Mouse (Mus musculus) spleen, postnatal 0 days (tissue): ENCODE measurements around the gene Calm3. TPM values are rescaled to one million over a fixed set of nuclear protein-coding genes. Genes with fewer than 3 reads are reported as not detected.

Experiments used
- polyA plus RNA-seq: library from polyadenylated mRNA; unstranded; fragments of >200 nt; fragmentation: Nextera tagmentation; extraction: Ambion mirVana; gene quantifications from 2 replicates; pipeline ENCODE4 v1.2.1, GENCODE M21; 2015

The Calm3 gene
- polyA plus RNA-seq = 149 and 159 TPM in 2 replicates

DNA sequence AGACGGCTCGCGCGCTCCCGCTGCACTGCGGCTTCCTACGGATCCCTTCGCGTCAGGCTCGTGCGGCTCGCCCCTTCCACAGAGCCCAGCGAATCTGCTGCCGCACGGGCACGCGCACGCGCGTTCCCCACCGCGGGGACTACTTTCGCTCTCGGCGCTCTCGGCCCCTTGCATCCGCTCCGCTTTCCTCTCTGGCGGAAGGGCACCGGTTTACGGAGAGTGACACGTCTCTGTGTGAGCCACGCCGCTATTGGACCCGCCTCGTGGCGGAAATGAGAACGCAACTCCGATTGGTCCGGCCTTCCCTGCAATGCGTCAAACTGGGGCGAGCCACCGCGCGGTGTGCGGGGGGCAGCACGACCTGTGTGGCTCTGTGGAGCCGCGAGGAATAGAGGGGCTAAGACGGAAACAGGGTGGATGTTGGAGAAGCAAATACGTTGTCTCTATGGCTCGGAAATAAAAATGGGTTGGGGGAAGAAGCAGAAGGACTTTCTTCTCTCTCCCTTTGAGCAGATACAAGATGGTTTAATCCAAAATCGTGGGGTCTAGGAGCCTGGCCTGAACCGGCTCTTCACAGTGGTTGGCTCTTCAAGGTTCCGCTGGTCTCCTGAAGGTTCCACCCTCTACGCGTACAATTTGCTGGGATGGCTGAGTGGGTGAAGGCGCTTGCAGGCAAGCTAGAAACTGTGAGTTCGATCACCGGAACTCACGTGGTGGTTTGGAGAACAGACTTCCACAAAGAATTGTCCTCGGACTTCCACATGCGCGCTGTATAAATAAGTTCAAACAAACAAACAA lies at the start of gene Calm3:
TSS of gene Calm3 (minus strand) at position 78 of the 798 bp plus-strand sequence.

DNA sequence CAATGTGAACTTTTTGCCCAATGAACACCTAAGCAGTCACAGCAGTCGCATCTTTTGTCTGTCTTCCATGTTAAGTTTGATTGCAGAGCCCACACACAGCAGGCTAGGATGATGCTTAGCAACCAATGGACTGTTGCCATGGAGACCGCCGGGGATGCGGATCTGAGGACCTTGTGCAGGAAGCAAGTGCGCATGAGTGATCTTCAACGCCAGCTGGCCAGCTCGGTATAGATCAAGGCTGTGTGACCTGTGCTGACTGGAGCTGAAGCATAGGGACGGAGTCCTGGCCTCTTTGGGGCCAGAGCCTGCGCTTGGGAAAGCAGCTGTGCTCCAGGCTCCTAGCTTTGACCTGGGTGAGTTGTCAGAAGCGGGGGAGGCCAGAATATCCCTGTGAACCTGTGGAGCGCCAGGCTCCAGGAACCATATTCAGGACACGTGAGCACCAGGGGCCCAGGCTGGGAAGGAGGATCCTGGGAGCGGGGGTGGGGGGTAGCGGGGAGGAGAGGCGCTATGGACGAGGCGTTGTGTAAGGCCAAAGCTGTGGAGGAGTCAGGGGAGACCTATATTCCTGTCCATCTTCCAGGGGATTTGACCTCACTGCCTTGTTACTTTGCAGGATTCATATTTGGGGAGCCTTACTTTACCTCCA lies 35.7 kb upstream of the Calm3 start, which contains the start of gene Pnmal1:
TSS of gene Pnmal1 (plus strand) at position 141 of the 649 bp plus-strand sequence.

DNA sequence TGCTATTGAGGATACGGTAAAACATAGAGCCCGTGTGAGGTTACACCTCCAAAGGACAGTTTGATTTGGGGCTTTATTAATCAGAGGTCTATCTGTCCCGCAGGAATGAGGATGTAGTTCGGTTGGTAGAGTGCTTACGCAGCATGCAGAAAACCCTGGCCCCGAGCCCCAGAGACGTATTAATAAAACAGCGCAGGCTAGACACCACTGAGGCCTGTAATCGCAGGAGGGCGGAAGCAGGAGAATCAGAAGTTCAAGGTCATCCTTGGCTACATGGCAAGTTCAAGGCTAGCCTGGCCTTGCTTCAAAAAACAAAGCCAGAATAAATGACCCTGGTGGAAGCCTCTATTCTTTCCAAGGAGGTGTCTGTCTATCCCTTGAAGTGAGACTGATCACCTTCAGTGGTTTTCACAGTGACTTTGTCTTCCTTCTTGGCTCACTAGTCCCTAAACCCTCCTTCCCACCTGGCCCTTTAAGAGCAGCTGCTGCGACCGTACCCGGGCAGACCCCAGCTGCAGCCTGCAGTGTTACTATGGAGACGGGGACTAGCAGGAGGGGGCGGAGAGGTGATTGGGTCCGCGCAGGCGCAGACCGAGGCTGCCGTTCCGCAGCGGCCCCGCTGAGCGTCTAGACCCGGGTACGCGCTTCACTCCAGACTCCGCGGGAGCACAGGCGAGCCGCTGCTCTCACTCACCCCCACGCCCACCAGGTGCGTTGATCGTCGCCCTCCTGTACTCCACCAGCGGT lies 20.3 kb upstream of the Calm3 start, which contains the start of gene Pnmal2:
TSS of gene Pnmal2 (plus strand) at position 622 of the 747 bp plus-strand sequence.

DNA sequence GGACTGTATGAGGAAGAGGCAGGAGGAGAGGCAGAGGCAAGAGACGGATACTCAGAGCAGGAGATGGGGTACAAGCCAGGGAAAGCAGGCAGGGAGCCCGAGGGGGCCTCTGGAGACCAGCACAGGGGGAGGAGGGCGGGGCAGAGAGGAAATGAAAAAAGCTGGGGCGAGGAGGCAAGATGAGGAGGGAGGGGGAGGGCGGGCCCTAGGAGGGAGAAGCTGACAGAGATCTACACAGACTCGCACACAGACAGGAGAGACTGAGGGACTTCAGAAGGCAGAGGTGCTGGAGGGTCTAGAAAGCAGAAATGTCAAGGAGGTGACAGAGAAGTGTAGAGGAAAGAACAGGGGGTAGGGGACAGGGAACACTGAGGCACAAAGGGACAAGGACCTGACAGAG lies 17.6 kb downstream of the Calm3 start, which contains the start of gene Ptgir:
TSS of gene Ptgir (plus strand) at position 210 of the 400 bp plus-strand sequence.

DNA sequence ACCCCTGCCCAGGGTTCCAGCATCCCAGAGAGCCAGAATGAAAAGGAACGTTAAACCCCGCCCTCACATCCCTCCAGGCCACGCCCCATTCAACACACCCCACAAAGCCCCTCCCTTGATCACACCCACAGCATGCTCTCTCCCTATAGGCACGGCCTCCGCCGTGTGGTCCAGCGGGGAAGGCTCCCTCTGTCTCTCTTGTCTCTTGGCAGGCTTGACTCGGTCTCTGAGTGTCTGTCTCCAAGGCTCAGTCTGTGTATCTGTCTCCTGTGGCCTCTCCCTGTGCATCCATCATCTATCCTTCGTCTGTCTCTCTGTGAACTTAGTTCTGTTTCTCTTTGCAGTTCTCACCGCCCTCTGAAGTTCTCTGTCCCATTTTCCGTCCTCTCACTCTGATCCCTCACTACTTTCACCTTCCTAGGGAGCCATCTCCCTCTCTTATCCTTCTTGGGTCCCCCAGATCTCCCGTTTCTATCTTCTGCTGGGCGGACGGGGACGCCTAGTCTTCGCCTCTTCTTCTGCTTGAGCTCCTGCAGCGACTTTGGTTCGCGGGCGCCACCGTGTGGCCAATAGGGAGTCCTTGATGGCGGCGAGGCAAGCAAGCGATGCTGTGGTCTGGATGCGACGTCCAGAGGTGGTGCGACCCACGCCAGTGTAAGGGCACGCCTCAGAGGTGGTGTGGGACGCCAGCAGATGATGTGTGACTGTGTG lies 32.1 kb downstream of the Calm3 start, which contains the start of gene Gng8:
TSS of gene Gng8 (plus strand) at position 146 of the 711 bp plus-strand sequence.

DNA sequence AGATGAGACGGTGACA lies 48.8 kb downstream of the Calm3 start, which contains the start of gene Dact3:
TSS of gene Dact3 (plus strand) at position 8 of the 16 bp plus-strand sequence.

Other genes starting within 250 kb of the Calm3 start
- gene Ceacam15, start 248.4 kb downstream of the Calm3 start, polyA plus RNA-seq = not detected in 2 replicates
- gene Ceacam9, start 202.2 kb downstream of the Calm3 start, polyA plus RNA-seq = not detected in 2 replicates
- gene Ap2s1, start 185.7 kb downstream of the Calm3 start, polyA plus RNA-seq = 268 and 270 TPM in 2 replicates
- 107 and 108 TPM in 2 replicates for gene Slc1a5, start 142.8 kb downstream of the Calm3 start, polyA plus RNA-seq
- 35.2 and 37.1 TPM in 2 replicates for gene Strn4, start 108.2 kb downstream of the Calm3 start, polyA plus RNA-seq
- 11.2 and 11.7 TPM in 2 replicates for gene Fkrp, start 107.4 kb downstream of the Calm3 start, polyA plus RNA-seq
- 10.8 and 13.8 TPM in 2 replicates for gene Prkd2, start 81.2 kb downstream of the Calm3 start, polyA plus RNA-seq
- 1.8 and 1.9 TPM in 2 replicates for gene Dact3, start 48.8 kb downstream of the Calm3 start, polyA plus RNA-seq
- 2.7 and 2.9 TPM in 2 replicates for gene Gng8, start 32.3 kb downstream of the Calm3 start, polyA plus RNA-seq
- gene Ptgir, start 17.6 kb downstream of the Calm3 start, polyA plus RNA-seq = 1.0 and 1.3 TPM in 2 replicates
- 0.47 and 0.84 TPM in 2 replicates for gene Pnmal2, start 20.6 kb upstream of the Calm3 start, polyA plus RNA-seq
- 0.02 TPM in 1 of 2 replicates, not detected in the other for gene Pnmal1, start 35.6 kb upstream of the Calm3 start, polyA plus RNA-seq
- gene Gm42372, start 59.0 kb upstream of the Calm3 start, polyA plus RNA-seq = 0.10 and 0.11 TPM in 2 replicates
- gene Ccdc8, start 68.6 kb upstream of the Calm3 start, polyA plus RNA-seq = 3.1 and 4.0 TPM in 2 replicates
- 43.1 and 46.0 TPM in 2 replicates for gene Ppp5c, start 103.8 kb upstream of the Calm3 start, polyA plus RNA-seq
- 8.1 and 9.9 TPM in 2 replicates for gene Hif3a, start 138.3 kb upstream of the Calm3 start, polyA plus RNA-seq
- 0.23 and 0.24 TPM in 2 replicates for gene Psg16, start 149.9 kb upstream of the Calm3 start, polyA plus RNA-seq
- gene Ceacam3, start 226.2 kb upstream of the Calm3 start, polyA plus RNA-seq = not detected in 2 replicates